Mouse (Mus musculus): ENCODE measurements at regions not wholly inside any gene's neighbourhood (a gene's known extent, or its start where the extent isn't known, plus 50 kb on each side); places are given as distances from the start of the nearest gene placed in this dataset.
"Not testable (repeated sequence)": the region's sequence is repeated elsewhere in the genome, so short reads cannot be mapped to it uniquely, and the experiment has no call there.

DNA sequence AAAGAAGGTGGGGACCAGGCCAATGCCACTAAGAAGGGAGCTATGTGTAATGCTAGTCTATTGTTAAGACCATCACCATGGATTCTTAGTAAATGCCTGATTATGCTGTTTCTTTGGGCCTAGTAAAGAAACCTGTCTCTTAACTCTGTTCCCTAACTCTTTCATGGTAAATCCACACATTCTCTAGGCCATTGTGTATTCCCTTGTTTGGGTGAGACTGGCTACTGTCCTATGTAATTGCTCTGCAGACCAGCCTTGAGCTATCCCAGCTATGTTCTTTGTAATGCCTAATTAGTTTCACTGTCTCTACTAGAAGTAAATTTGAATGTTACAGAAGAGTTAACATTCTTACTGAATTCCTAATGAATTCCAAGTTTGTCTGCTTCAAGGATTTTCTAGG is 186.9 kb upstream of the Gm10750 start:
- intact Hi-C loops (cut with DNase I): no loop called here

- intact Hi-C loops (cut with DNase I): loop anchor here (5.0 kb wide), 1 partner anchor 103 kb away; no protein-coding TSS in a partner anchor
Measured at GRCm38 (mm10) chr2:149195736-149196135, 178.7 kb upstream of the Gm10750 start.

GRCm38 (mm10) chr2:149158434-149158833 is 141.4 kb upstream of the Gm10750 start:
- intact Hi-C loops (cut with DNase I): not testable (repeated sequence)

DNA sequence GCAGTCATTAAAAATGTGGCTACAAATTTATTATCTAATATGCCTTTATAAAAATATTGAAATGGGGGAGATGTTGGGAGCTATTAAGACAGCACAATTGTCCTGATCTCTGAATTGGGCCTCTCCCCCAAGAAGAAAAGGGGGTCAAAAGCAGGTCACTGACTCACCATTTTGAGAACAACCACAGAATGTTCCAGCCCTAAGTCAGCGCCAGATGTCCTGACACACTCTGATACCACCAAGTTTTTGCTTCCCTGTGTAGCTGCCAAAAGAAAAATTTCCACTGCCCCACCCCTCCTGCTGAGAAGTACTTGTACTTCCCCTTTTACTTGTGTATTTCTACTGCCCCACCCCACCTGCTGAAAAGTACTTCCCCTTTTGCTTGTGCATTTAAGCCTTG is 92.5 kb upstream of the Gm10750 start:
- intact Hi-C loops (cut with DNase I): not testable (repeated sequence)

DNA sequence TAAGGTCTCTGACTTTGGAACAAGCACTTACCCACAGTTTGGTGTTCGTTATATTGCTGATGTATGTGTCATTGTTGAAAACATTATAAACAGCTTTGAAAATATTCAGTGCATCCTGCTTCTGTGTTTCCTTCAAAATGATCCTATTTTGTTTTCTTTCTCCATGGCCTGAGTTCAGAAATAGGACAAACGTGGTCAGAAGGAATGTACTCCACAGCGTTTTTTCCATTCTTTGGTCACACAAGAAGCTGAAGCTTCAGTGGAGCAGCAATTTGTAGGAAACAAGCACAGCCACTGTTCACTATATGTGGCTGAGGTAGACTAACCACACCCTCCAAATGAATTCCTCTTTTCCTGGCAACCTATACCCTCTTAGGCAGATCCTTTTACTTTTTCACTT is 75.1 kb upstream of the Gm10750 start:
- intact Hi-C loops (cut with DNase I): loop anchor here (5.0 kb wide), 1 partner anchor 105 kb away; no protein-coding TSS in a partner anchor
